Mouse (Mus musculus): ENCODE measurements at regions not wholly inside any gene's neighbourhood (a gene's known extent, or its start where the extent isn't known, plus 50 kb on each side); places are given as distances from the start of the nearest gene placed in this dataset.

- no peak overlapping the region for H3K27ac ChIP-seq (ENCODE audit: low read depth, low read length)
- no peaks in the 10 kb centered on the region for H3K4me1 ChIP-seq (replicated peaks; ENCODE audit: control insufficient read depth, insufficient read depth, low read length)
- H3K36me3 ChIP-seq (ENCODE audit: control insufficient read depth, insufficient read depth, low read length): no peaks in the 10 kb centered on the region
- no peak for ATAC-seq (replicated peaks; ENCODE audit: low FRiP score)
- H3K4me3 ChIP-seq (ENCODE audit: low read depth, low read length): no peak overlapping the region
- WGBS: 79% methylated on average over 5 of the region's 5 CpGs
- no peak overlapping the region for H3K4me2 ChIP-seq
- H3K9me3 ChIP-seq (ENCODE audit: control insufficient read depth, low read length): no peaks in the 10 kb centered on the region
- DNase-seq (ENCODE audit: low spot score): no peak
- H3K27me3 ChIP-seq (replicated peaks; ENCODE audit: control insufficient read depth, insufficient read depth, low read length): no peaks in the 10 kb centered on the region
- H3K9ac ChIP-seq (ENCODE audit: low read depth, low read length): no peak overlapping the region
These were observed 457.7 kb downstream of the Rnf144b start for GRCm38 (mm10) chr13:47580144-47580543.

GRCm38 (mm10) chr13:47585158-47585557 is 462.7 kb downstream of the Rnf144b start:
- H3K9ac ChIP-seq (ENCODE audit: low read depth, low read length): no peak overlapping the region
- no peak overlapping the region for H3K4me3 ChIP-seq (ENCODE audit: low read depth, low read length)
- no peak overlapping the region for H3K4me2 ChIP-seq
- ATAC-seq (replicated peaks; ENCODE audit: low FRiP score) (no peak), DNase-seq (ENCODE audit: low spot score) (no peak)
- no peak overlapping the region for H3K27ac ChIP-seq (ENCODE audit: low read depth, low read length)
- H3K4me1 ChIP-seq (replicated peaks; ENCODE audit: control insufficient read depth, insufficient read depth, low read length): no peaks in the 10 kb centered on the region
- no peaks in the 10 kb centered on the region for H3K9me3 ChIP-seq (ENCODE audit: control insufficient read depth, low read length)
- H3K36me3 ChIP-seq (ENCODE audit: control insufficient read depth, insufficient read depth, low read length): no peaks in the 10 kb centered on the region
- 80% methylated on average over 1 of the region's 1 CpGs for WGBS
- no peaks in the 10 kb centered on the region for H3K27me3 ChIP-seq (replicated peaks; ENCODE audit: control insufficient read depth, insufficient read depth, low read length)

- Histone ChIP-seq H3K9me3 (ENCODE audit: control insufficient read depth, low read length) (no peaks in the 10 kb centered on the region), H3K4me2 (no peak overlapping the region), H3K27ac (ENCODE audit: low read depth, low read length) (no peak overlapping the region), H3K4me3 (ENCODE audit: low read depth, low read length) (no peak overlapping the region), H3K27me3 (replicated peaks; ENCODE audit: control insufficient read depth, insufficient read depth, low read length) (no peaks in the 10 kb centered on the region), H3K4me1 (replicated peaks; ENCODE audit: control insufficient read depth, insufficient read depth, low read length) (no peaks in the 10 kb centered on the region), H3K36me3 (ENCODE audit: control insufficient read depth, insufficient read depth, low read length) (no peaks in the 10 kb centered on the region), H3K9ac (ENCODE audit: low read depth, low read length) (no peak overlapping the region)
- DNase-seq (ENCODE audit: low spot score): no peak
- WGBS: 27% methylated on average over 1 of the region's 1 CpGs
- no peak for ATAC-seq (replicated peaks; ENCODE audit: low FRiP score)
These were observed 480.2 kb downstream of the Rnf144b start for GRCm38 (mm10) chr13:47602646-47603045.

- H3K27me3 ChIP-seq (replicated peaks; ENCODE audit: control insufficient read depth, insufficient read depth, low read length): no peaks in the 10 kb centered on the region
- no peak overlapping the region for H3K9ac ChIP-seq (ENCODE audit: low read depth, low read length)
- no peaks in the 10 kb centered on the region for H3K4me1 ChIP-seq (replicated peaks; ENCODE audit: control insufficient read depth, insufficient read depth, low read length)
- no peak for DNase-seq (ENCODE audit: low spot score)
- H3K27ac ChIP-seq (ENCODE audit: low read depth, low read length): no peak overlapping the region
- no peak overlapping the region for H3K4me2 ChIP-seq
- no peaks in the 10 kb centered on the region for H3K36me3 ChIP-seq (ENCODE audit: control insufficient read depth, insufficient read depth, low read length)
- no peaks in the 10 kb centered on the region for H3K9me3 ChIP-seq (ENCODE audit: control insufficient read depth, low read length)
- no peak for ATAC-seq (replicated peaks; ENCODE audit: low FRiP score)
- 77% methylated on average over 4 of the region's 4 CpGs for WGBS
- no peak overlapping the region for H3K4me3 ChIP-seq (ENCODE audit: low read depth, low read length)
These were observed 489.0 kb downstream of the Rnf144b start for GRCm38 (mm10) chr13:47611439-47611838.

- no peaks in the 10 kb centered on the region for H3K9me3 ChIP-seq (ENCODE audit: control insufficient read depth, low read length)
- H3K36me3 ChIP-seq (ENCODE audit: control insufficient read depth, insufficient read depth, low read length): no peaks in the 10 kb centered on the region
- DNase-seq (ENCODE audit: low spot score) (no peak), ATAC-seq (replicated peaks; ENCODE audit: low FRiP score) (no peak)
- no peak overlapping the region for H3K9ac ChIP-seq (ENCODE audit: low read depth, low read length)
- H3K4me2 ChIP-seq: no peak overlapping the region
- no peaks in the 10 kb centered on the region for H3K4me1 ChIP-seq (replicated peaks; ENCODE audit: control insufficient read depth, insufficient read depth, low read length)
- no peak overlapping the region for H3K4me3 ChIP-seq (ENCODE audit: low read depth, low read length)
- H3K27me3 ChIP-seq (replicated peaks; ENCODE audit: control insufficient read depth, insufficient read depth, low read length): no peaks in the 10 kb centered on the region
- WGBS: 78% methylated on average over 8 of the region's 8 CpGs
- H3K27ac ChIP-seq (ENCODE audit: low read depth, low read length): no peak overlapping the region
These were observed 514.2 kb downstream of the Rnf144b start for GRCm38 (mm10) chr13:47636511-47637103.

- no peaks in the 10 kb centered on the region for H3K27me3 ChIP-seq (replicated peaks; ENCODE audit: control insufficient read depth, insufficient read depth, low read length)
- no peak overlapping the region for H3K4me2 ChIP-seq
- H3K27ac ChIP-seq (ENCODE audit: low read depth, low read length): no peak overlapping the region
- H3K4me3 ChIP-seq (ENCODE audit: low read depth, low read length): no peak overlapping the region
- H3K4me1 ChIP-seq (replicated peaks; ENCODE audit: control insufficient read depth, insufficient read depth, low read length): no peaks in the 10 kb centered on the region
- 78% methylated on average over 10 of the region's 10 CpGs for WGBS
- ATAC-seq (replicated peaks; ENCODE audit: low FRiP score) (no peak), DNase-seq (ENCODE audit: low spot score) (no peak)
- no peaks in the 10 kb centered on the region for H3K36me3 ChIP-seq (ENCODE audit: control insufficient read depth, insufficient read depth, low read length)
- no peaks in the 10 kb centered on the region for H3K9me3 ChIP-seq (ENCODE audit: control insufficient read depth, low read length)
- H3K9ac ChIP-seq (ENCODE audit: low read depth, low read length): no peak overlapping the region
These were observed 519.9 kb downstream of the Rnf144b start for GRCm38 (mm10) chr13:47642341-47642740.

GRCm38 (mm10) chr13:47645081-47645480 is 522.6 kb downstream of the Rnf144b start:
- Histone ChIP-seq H3K36me3 (ENCODE audit: control insufficient read depth, insufficient read depth, low read length) (no peaks in the 10 kb centered on the region), H3K27ac (ENCODE audit: low read depth, low read length) (no peak overlapping the region), H3K27me3 (replicated peaks; ENCODE audit: control insufficient read depth, insufficient read depth, low read length) (no peaks in the 10 kb centered on the region), H3K4me2 (no peak overlapping the region), H3K9ac (ENCODE audit: low read depth, low read length) (no peak overlapping the region), H3K9me3 (ENCODE audit: control insufficient read depth, low read length) (no peaks in the 10 kb centered on the region), H3K4me3 (ENCODE audit: low read depth, low read length) (no peak overlapping the region), H3K4me1 (replicated peaks; ENCODE audit: control insufficient read depth, insufficient read depth, low read length) (no peaks in the 10 kb centered on the region)
- DNase-seq (ENCODE audit: low spot score) (no peak), ATAC-seq (replicated peaks; ENCODE audit: low FRiP score) (no peak)
- WGBS: 53% methylated on average over 10 of the region's 10 CpGs

- DNase-seq (ENCODE audit: low spot score) (no peak), ATAC-seq (replicated peaks; ENCODE audit: low FRiP score) (no peak)
- Histone ChIP-seq H3K27me3 (replicated peaks; ENCODE audit: control insufficient read depth, insufficient read depth, low read length) (no peaks in the 10 kb centered on the region), H3K9ac (ENCODE audit: low read depth, low read length) (no peak overlapping the region), H3K4me1 (replicated peaks; ENCODE audit: control insufficient read depth, insufficient read depth, low read length) (no peaks in the 10 kb centered on the region), H3K27ac (ENCODE audit: low read depth, low read length) (no peak overlapping the region), H3K4me3 (ENCODE audit: low read depth, low read length) (no peak overlapping the region), H3K36me3 (ENCODE audit: control insufficient read depth, insufficient read depth, low read length) (no peaks in the 10 kb centered on the region), H3K4me2 (no peak overlapping the region), H3K9me3 (ENCODE audit: control insufficient read depth, low read length) (no peaks in the 10 kb centered on the region)
- 73% methylated on average over 5 of the region's 5 CpGs for WGBS
These were observed 525.2 kb downstream of the Rnf144b start for GRCm38 (mm10) chr13:47647693-47648092.

GRCm38 (mm10) chr13:47650093-47650492 is 527.6 kb downstream of the Rnf144b start:
- no peak overlapping the region for H3K27ac ChIP-seq (ENCODE audit: low read depth, low read length)
- H3K36me3 ChIP-seq (ENCODE audit: control insufficient read depth, insufficient read depth, low read length): no peaks in the 10 kb centered on the region
- no peaks in the 10 kb centered on the region for H3K9me3 ChIP-seq (ENCODE audit: control insufficient read depth, low read length)
- no peaks in the 10 kb centered on the region for H3K27me3 ChIP-seq (replicated peaks; ENCODE audit: control insufficient read depth, insufficient read depth, low read length)
- ATAC-seq (replicated peaks; ENCODE audit: low FRiP score) (no peak), DNase-seq (ENCODE audit: low spot score) (no peak)
- H3K4me3 ChIP-seq (ENCODE audit: low read depth, low read length): no peak overlapping the region
- no peak overlapping the region for H3K9ac ChIP-seq (ENCODE audit: low read depth, low read length)
- WGBS: 77% methylated on average over 13 of the region's 13 CpGs
- no peak overlapping the region for H3K4me2 ChIP-seq
- no peaks in the 10 kb centered on the region for H3K4me1 ChIP-seq (replicated peaks; ENCODE audit: control insufficient read depth, insufficient read depth, low read length)

Data from liver, embryonic 11.5 days (tissue).